Mouse (Mus musculus): ENCODE data around the gene Adam10.

DNA sequence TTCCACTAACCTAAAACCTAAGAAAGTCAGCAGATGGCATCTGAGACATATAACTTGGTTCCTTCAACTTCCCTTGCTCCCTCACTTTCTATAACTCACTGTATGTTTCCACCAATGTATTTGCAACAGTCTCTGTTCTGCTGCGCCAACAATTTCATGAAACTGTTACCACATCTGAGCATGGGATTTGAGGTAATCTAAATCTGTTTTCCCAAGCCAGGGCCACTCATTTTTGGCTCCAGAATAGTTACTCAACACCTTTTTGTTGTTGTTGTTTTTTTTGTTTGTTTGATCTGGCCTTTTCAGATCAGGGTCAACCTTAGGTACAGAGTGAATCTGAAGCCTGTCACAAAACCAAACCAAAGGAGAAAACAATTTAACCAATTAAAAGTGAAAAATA lies 27.8 kb upstream of the Adam10 start:
- TF ChIP-seq EP300 (IDR thresholded peaks at IDR 0.05), result no peak
- TF ChIP-seq CTCF (IDR thresholded peaks at IDR 0.05), result no peak
